Mouse (Mus musculus) cerebral cortex, adult 2 months (tissue): ENCODE measurements around the gene Tet1.

Experiments
- WGBS: fragments of 180-500 bp; shearing (Covaris S2); methylation state at CpG from one replicate; pipeline ENCODE4 v1.1.7; 2018; 5-methylcytosine and 5-hydroxymethylcytosine counted together

Tet1 gene

DNA sequence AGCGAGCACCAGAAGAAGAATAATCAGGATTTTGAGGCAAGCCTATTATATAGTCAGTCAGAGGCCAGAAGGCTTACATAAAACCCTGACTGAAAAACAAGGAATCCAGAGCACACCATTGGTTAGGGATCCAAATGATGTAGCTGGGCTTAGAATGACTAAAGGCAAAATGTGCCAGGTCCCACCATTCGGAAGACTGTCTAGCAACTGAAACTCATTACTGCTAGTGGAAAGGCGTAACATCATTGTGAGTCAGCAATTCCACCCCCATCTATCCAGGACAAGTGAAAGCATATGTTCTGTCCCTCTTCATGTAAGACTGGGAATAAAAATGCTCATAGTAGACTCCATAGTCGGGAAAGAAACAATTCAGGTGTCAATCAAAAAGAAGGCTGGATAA, 57.8 kb downstream of the Tet1 start:
- WGBS = 29% methylated on average over 4 of the region's 4 CpGs

DNA sequence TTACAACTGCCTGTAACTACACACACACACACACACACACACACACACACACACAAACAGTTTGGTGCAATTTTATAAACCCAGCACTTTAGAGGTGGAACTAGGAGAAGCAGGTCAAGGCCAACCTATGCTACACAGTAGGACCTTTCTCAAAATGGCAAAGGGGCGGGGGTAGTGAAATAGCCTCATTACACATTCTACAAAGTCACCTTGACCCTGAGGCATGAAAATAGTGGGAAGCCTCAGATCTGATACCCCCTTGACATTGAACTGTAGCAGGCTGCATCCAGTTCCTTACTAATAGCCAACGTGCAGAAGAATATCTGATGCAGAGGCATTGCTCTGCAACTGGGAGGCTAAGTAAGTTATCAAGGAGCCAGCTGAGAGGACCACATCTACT, 60.0 kb downstream of the Tet1 start:
- WGBS = 93% methylated on average over 2 of the region's 2 CpGs

DNA sequence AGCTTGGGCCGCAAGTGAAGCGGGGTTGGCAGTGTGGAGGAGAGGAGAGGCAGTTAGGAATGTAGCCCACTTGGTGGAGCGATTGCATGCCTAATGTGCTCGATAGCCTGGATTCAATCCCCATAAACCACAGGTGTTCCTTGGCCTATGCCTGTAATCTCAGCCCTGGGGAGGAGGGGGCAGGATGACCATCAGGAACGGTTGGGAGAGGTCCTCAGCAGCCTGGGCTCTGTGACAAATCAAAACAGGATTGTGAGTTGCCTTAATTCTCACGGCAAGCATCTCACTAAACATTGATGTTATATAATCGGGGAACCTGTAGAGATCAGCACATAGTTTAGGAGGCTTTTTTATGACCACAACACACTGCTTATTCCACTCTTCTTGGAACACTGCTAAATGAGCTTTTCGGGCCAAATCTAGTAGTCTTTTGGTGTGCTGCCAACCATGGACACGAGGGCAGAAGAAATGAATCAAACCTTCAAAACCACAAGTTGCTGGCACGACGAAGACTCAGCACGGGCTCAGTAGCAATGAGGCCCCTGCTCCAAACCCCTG, 61.6 kb downstream of the Tet1 start:
- 23% methylated on average over 12 of the region's 12 CpGs for WGBS

DNA sequence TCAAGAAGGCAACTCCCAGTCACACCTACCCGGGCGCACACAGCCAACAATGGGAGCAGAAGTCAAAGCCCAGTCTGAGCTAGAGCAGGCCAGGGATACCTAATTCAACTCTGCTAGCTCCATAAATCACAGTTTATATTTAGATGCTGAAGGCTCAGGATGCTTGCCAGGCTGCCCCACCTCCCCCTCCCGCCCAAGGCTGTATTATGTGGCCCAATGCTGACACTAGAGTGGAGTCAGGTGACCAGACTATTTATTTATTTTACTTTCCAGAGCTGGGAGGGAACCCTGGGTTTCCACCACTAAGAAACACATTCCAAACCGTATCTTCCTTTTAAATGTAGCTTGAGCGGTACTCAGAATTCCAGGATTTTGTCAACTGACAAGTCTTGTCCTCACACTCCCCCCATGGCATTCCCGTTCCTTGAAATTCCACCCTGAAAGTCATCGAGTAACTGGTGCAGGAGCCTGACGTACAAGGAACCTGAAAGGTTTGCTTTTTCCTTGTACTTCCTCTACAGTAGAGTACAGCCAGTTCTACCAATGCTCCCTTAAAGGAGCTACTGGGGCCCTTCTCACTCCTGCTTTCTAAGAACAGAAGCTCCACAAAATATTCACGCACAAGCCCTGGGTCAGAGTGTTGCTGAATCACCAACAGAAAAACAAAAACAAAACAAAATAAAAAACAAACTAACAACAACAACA, 64.9 kb downstream of the Tet1 start:
- WGBS = 72% methylated on average over 9 of the region's 9 CpGs

DNA sequence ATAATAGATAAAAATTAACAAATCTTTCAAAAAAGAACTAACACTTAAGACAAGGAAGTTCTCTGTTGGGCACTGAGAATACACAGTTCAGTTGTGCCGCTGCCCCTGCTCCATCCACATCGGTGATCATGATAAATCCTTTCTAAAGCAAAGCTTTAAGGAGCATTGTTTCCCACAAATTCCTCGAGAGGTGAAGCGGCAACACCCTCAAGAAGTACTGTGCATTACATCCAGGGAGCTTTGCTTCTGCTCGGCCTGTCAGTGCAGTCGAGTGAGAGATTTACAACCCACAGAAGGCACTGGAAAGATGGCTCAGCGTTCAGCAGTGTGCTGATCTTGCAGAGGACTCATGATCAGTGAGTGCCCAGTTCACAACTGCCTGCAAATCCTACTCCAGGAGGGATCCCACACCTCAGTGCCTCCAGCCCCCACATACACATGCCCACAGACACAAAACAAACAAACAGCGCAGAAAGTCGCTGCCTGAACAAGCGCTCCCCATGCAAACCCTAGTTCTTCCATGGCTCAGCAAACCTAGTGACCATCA, 66.8 kb downstream of the Tet1 start:
- WGBS = 82% methylated on average over 10 of the region's 10 CpGs

DNA sequence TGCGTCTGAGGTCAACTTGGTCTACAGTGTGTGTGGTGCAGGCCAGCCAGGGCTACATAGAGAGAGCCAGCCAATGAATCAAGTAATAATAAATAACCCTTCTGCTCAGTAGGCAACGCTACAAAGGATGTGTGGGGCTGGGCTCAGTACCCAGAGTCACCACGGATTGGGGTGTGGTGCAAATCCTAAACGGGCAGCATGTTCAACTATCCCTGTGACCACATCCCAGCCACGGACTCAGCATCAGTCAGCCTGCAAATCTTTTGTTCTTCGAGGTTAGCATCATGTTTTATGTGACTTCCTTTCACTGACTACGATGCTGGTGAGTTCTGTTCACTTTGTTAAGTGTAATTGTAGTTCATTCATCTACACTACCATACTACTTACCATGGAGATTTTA, 68.1 kb downstream of the Tet1 start:
- 93% methylated on average over 7 of the region's 7 CpGs for WGBS

DNA sequence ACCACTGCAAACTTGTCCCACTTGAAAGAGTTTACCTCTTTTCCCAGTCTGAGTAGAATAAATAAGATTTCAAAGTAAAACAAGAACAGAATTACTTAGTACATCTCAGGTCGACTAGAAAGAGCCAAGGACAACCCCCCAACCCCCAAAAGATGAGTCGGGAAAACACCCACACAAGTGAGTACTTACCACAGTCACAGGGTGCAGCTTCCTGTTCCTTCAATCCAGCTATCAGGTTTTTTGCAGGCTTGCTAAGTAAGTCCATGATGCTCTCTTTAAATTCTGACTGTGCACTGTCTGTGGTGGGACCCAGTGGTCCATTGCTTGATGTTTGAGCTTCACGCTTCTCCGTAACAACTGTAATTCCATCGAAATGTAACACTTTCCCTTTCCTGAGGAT, 70.8 kb downstream of the Tet1 start:
- 76% methylated on average over 5 of the region's 5 CpGs for WGBS

DNA sequence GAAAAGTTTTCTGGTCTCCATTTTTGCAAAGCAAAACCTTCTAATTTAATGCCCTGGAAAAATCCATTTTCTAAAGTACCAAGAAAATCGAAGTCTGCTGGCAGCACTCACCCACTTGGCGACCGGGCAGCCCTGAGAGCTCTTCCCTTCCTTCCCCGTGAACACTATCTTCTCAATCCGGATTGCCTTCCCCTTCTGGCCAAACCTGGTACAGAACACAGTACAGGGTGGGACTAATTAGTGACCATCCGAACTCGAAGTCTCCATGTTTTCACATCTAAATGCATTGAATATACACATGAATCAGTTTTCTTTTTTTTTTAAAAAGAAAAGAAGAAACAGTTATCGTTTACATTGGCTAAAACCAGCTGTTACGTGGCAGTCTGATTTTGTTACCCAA, 76.0 kb downstream of the Tet1 start:
- WGBS = 77% methylated on average over 9 of the region's 9 CpGs

DNA sequence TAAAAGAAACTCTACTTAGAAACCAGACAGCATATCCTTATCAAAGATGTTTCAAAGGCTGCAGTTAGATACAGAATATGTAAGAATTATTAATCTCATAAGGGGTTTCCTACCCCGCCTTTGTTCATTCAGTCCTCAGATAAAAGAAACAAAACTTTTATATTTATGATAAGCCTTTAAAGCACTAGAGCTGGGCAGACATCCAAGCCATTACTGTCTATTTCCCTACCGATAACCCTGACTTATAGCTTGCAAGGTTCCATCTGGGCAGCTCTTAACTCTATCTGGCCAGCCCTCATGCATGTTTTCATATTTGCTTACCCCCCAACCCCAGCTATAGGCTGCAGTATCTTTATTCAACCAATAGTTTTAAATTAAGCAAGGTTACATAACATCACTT, 77.2 kb downstream of the Tet1 start:
- 74% methylated on average over 2 of the region's 2 CpGs for WGBS

DNA sequence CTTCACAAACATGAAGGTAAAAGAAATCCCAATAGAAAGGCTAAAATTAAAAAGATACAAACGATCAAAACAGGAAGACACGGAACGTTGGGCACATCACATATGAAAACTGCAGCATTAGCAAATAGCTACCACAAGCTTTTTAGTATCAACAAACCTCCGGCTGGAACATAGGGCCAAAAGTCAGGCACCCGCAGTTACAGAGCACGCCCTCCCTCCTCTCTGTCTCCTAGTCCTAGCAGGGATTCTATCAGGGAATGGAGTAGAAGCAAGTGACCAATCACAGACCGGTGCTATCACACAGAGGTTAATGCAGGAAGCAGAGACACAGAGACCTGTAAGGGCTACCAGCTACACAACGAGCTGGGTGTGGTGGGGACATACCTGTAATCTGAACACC, 84.3 kb downstream of the Tet1 start:
- 82% methylated on average over 8 of the region's 8 CpGs for WGBS

DNA sequence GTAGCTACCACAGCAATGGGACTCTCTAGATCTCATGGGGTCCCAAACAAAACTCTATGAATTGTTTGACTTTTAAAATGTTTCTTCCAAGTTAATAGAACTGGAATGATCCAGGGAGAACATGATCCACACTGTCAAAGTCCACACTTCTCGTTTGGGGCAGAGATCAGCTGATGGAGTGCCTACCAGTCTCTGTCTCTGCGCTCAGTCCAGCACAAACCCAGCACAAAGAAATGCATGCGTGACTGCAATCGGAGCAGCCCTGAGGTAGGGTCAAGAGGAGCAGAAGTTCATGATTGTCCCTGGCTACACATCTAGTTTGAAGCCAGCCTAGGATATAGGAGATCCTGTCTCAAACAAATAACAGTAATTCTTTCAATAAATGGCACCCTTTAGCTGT, 85.4 kb downstream of the Tet1 start:
- 89% methylated on average over 4 of the region's 4 CpGs for WGBS

DNA sequence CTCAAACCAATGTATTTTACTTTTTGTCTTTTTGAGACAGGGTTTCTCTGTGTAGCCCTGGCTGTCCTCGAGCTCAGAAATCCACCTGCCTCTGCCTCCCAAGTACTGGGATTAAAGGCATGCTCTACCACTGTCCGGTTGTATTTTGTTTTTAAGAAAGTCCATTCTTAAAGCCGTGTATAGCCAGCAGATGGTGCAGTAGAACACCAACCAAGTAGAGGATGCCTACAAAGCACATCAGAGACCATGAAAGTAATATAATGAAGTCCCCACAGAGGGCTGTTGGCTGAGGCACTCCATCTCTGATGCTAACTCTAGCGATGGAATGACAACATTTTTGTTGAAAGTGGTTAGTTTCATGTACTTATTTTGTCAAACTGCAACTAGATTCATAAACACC, 98.8 kb downstream of the Tet1 start:
- 67% methylated on average over 4 of the region's 4 CpGs for WGBS

DNA sequence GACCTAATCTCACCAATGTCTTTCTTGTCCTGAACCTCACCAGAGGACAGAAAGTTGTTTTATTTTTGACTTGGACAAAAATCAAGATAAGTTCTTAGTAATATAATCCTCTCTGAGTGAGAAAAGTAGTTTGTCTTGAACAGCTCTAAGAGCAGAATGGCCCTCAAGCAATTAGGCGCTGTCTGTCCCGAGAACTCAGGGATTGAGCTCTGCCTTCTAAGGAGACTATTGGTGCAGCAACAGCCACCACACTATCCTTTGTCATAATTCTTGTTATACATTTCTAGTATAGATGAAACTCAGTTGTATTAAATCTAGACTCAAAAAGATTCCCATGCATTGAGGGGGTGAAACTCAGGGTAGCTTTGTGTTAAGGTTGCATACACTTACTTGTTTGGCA, 100.0 kb downstream of the Tet1 start:
- 95% methylated on average over 2 of the region's 2 CpGs for WGBS

DNA sequence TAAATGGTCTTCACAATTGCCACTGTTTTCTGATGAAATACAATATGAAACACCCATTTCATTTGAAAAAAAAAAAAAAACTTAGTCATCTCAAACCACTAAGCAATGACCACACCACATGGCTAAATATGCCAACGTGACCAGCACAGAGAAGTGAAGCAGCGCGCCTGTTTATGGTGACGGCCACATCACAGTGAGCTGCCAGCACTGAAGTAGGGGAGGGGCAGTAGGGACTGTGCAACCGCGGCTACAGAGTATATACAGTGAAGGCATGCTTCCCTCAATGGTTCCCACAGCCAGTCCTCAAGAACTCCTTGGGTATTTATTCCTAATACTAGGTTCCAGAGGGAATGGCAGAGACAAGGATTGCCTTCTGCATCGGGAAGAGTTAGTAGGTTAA, 100.5 kb downstream of the Tet1 start:
- 91% methylated on average over 7 of the region's 7 CpGs for WGBS

DNA sequence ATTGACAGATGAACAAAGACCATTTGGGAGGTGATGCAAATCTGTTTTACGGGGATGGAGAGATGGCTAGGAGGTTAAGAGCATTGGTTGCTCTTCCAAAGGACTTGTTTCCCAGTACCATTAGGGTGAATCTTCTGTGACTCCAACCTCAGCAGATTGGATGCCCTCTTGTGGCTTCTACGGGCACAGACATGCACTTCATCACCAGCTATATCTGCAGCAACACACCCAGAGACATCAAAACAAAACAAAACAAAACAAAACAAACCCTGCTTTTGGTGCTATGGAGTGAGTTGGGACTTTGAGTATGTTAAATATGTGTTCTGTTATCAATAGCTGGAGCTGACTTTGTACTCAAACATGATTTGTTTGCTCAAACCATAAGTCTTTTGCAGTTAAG, 104.7 kb downstream of the Tet1 start:
- WGBS = 74% methylated on average over 2 of the region's 2 CpGs

DNA sequence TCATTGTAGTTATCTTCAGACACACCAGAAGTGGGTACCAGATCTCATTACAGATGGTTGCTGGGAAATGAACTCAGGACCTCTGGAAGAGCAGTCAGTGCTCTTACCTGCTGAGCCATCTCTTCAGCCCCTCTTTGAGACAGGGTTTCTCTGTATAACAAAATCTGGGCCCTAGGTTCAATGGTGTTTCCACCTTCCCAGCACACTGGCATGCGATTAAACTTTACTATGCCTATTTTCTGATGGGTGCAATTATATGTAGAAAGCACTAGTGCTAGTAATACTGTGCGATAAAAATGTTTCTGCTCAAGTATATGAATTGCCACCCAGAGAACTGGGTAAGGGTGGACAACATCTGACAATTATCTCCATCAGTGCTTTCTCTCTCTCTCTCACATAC, 105.5 kb downstream of the Tet1 start:
- 94% methylated on average over 2 of the region's 2 CpGs for WGBS

DNA sequence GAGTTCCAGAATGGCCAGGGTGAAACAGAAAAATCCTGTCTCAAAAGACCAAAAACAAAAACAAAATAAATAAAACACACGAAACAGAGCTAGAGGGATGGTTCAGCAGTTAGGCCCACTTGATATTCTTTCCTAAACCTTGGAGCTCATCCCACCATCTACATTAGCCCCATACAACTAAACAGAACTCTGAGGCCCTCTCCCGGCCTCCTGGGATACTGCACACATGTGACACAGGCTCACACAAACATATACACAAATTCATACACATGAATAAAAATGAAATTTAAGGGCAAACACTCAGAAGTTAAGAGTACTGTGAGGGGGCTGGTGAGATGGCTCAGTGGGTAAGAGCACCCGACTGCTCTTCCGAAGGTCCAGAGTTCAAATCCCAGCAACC, 114.6 kb downstream of the Tet1 start:
- WGBS = 99% methylated on average over 4 of the region's 4 CpGs

DNA sequence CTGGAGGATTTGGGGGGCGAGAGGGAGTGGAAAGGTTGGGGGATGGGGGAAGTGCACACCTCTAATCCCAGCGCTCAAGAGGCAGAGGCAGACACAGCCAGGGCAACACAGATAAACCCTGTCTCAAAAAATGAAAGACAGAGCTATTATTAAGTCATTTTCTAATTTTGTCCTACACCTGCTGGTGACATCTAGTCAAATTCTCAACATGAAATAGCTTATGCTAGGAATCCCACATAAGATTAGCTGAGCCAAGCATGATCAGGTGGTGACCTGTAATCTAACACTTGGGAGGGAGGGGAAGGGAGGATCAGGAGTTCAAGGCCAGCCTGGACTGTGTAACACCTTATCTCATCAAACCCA, 115.7 kb downstream of the Tet1 start:
- WGBS = 39% methylated on average over 2 of the region's 2 CpGs

DNA sequence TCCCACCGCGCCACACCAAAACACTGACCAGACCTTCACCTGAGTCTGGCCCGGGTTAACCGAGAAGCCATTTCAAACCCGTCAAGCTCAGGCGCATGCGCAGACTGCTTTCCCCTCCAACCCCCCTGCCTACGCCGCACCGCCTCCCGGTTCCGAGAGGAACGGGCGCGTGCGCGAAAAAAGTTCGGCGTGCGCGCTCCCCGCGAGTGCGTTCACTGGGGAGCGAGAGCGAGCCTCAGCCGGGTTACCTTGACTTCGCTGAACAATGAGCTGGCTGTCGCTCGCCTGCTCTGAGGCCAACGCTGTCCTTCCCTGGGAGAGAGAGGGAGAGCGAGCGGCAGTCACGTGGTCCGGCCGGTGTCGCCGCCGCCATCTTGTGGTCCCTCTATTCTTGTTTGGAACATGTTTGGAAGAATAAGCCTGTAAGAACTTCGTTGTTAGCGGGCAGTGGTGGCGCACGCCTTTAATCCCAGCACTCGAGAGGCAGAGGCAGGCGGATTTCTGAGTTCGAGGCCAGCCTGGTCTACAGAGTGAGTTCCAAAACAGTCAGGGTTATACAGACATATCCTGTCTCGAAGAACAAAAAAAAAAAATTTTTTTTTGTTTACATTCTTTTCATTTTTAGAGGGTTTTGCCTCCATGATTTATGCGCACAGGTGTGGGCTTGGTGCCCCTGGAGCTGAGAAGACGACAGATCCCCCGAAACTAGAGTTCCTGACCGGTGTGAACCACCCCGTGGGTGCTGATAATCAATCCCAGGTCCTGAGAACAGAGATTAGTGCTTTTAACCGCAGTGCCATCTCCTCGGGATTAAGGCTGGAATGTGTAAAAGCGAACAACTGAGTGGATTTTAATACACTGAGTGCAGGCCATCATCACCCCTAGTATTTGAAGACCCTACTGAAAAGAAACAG, 116.4 kb downstream of the Tet1 start, which contains the start of gene Ccar1:
Gene Ccar1, minus strand, starts transcription at position 110 of the 914 bp plus-strand sequence.
- 4% methylated on average over 55 of the region's 55 CpGs for WGBS

DNA sequence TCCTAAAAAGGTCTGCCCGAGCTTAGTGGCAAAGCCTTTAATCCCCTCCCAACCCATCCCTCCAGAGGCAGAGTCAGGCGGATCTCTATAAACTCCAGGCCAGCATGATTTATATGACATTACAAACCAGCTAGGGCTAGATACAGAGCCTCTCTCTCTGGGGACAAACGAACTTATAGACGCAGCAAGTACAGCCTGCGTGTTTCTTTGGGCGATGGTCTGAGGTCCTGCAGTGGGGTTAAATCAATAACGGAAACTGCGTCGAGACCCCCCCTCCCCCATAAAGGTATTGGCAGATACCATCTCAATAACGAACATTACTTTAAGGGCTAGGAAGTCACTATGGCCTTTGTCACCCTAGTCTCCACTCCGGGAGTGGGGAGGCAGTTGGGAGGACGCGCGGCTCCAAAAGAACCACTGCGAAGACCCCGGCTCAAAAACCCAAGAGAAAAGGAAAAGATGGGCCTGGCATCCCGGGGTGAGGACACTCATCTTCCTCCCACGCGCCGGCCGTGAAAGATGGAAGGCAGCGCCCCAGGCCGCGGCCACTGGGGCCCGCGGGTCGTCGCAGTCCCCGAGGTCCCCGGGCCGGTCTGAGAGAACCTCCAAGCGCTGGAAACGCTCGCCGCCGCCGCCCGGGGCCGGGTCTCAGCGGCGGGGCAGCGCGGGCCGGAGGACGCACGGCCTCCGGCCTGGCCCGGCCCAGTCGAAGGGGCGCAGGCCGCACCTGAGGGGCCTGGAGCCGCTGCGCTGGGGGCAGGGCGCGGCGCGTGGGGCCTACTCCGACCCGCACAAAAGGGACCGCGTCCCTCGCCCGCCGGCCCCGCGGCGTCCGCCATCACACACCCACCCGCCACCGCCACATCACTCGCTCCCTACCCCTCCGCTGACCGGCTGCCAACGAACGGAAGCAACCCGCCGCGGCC, 117.3 kb downstream of the Tet1 start:
- under 1% methylated on average over 75 of the region's 78 CpGs for WGBS

DNA sequence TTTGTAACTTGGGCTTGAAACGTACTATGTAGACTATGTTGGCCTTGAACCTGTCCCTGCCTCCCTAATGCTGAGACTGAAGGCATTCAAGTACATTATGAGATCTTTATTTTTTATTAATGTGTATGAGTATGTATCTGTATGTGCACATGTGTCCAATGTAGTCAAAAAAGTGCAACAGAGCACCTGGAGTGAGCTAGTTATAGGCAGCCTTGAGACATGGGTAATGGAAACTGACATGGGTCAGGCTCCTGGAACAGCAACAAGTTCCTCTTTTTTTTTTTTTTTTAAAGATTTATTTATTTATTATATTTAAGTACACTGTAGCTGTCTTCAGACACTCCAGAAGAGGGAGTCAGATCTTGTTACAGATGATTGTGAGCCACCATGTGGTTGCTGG, 127.0 kb downstream of the Tet1 start:
- 88% methylated on average over 1 of the region's 1 CpGs for WGBS
